Comparison of ENCODE assay signal across 29 mouse cellular contexts in genomic region chr11:103222718-103223117, GRCm38 (mm10). TPM values are rescaled to one million over a fixed set of nuclear protein-coding genes. Genes with fewer than 3 reads are reported as not detected.
"Had no signal": no experiment of that assay in that cellular context is flagged by ENCODE, and none has a peak within 500 bp of the region (broad histone marks: within the 10 kb centered on the region; RNA-seq: fewer than 3 reads in every experiment).

No protein-coding gene starts in this region.

RNA-seq across cellular contexts. Expression of gene Spata32, which starts 4.5 kb away (rescaled TPM):
- total RNA-seq: liver, adult 2 months; megakaryocyte progenitor cell, adult 5-6 weeks; megakaryocyte, adult 5-6 weeks; megakaryocyte-erythroid progenitor cell, adult 5-6 weeks; monocyte, adult 5-6 weeks had no signal
- polyA plus RNA-seq: limb, embryonic 10.5 days; limb, embryonic 11.5 days; limb, embryonic 12.5 days; limb, embryonic 13.5 days; limb, embryonic 14.5 days; limb, embryonic 15.5 days; liver, adult 2 months; liver, embryonic 11.5 days; liver, embryonic 12.5 days; liver, embryonic 13.5 days; liver, embryonic 14.5 days; liver, embryonic 15.5 days; liver, embryonic 16.5 days; liver, postnatal 0 days; lung, adult 2 months; lung, embryonic 14.5 days; lung, embryonic 15.5 days; lung, embryonic 16.5 days; lung, postnatal 0 days; midbrain, embryonic 10.5 days; midbrain, embryonic 11.5 days; midbrain, embryonic 12.5 days; neural tube, embryonic 11.5 days had no signal

RNA-seq across cellular contexts. Expression of gene 1700023F06Rik, which starts 14.4 kb away (rescaled TPM):
- total RNA-seq: liver, adult 2 months; megakaryocyte, adult 5-6 weeks; megakaryocyte-erythroid progenitor cell, adult 5-6 weeks; midbrain, postnatal 0 days; monocyte, adult 5-6 weeks had no signal
- polyA plus RNA-seq: liver, adult 2 months; liver, embryonic 13.5 days; liver, embryonic 14.5 days; liver, embryonic 16.5 days; midbrain, embryonic 12.5 days; myocyte; neural tube, embryonic 11.5 days had no signal
